Mouse (Mus musculus) forebrain, embryonic 14.5 days (tissue): ENCODE results near the gene Tnfrsf1b. TPM values are rescaled to one million over a fixed set of nuclear protein-coding genes. Genes with fewer than 3 reads are reported as not detected.

Source experiments
- ATAC-seq: fragments of 200-750 bp; cut with Nextera tagmentation; 2 replicates; pipeline ENCODE4 v1.8.0; 2017; ENCODE audit warnings: mild to moderate bottlenecking, moderate library complexity
- DNase-seq: peaks from one replicate; pipeline ENCODE4 v3.0.0-alpha.2; 2015; ENCODE audit warnings: low spot score
- H3K27ac ChIP-seq: fragments of 300-500 bp; sonication (generic); 2 replicates; pipeline ENCODE4 v1.5.1; 2014; ENCODE audit warnings: low read depth, mild to moderate bottlenecking, control low read depth, low read length, moderate library complexity
- H3K27me3 ChIP-seq: fragments of 300-500 bp; sonication (generic); replicated peaks from 2 replicates; pipeline ENCODE4 v1.6.1; 2014; ENCODE audit warnings: low read length, control low read depth, mixed read lengths; ENCODE audit not compliant: control insufficient read depth, insufficient read depth
- H3K36me3 ChIP-seq: fragments of 300-500 bp; sonication (generic); 2 replicates; pipeline ENCODE4 v1.6.1; 2014; ENCODE audit warnings: low read length, control low read depth; ENCODE audit not compliant: control insufficient read depth, insufficient read depth
- H3K4me1 ChIP-seq: fragments of 300-500 bp; sonication (generic); 2 replicates; pipeline ENCODE4 v1.6.1; 2014; ENCODE audit warnings: antibody characterized with exemption, low read length, control low read depth; ENCODE audit not compliant: control insufficient read depth, insufficient read depth
- H3K4me2 ChIP-seq: fragments of 300-500 bp; sonication (generic); 2 replicates; pipeline ENCODE4 v1.6.1; 2014; ENCODE audit warnings: mild to moderate bottlenecking, control low read depth, low read length
- H3K4me3 ChIP-seq: fragments of 300-500 bp; sonication (generic); 2 replicates; pipeline ENCODE4 v1.5.1; 2014; ENCODE audit warnings: low read depth, low read length, control low read depth
- H3K9ac ChIP-seq: fragments of 300-500 bp; sonication (generic); 2 replicates; pipeline ENCODE4 v1.6.1; 2014; ENCODE audit warnings: mild to moderate bottlenecking, low read length, control low read depth, moderate library complexity
- H3K9me3 ChIP-seq: fragments of 300-500 bp; sonication (generic); replicated peaks from 2 replicates; pipeline ENCODE4 v1.6.1; 2016; ENCODE audit warnings: low read length, control low read depth, mixed read lengths; ENCODE audit not compliant: control insufficient read depth
- WGBS: fragments of 180-500 bp; shearing (Covaris S2); extraction: QIAGEN DNeasy Blood & Tissue Kit; methylation state at CpG from one replicate; pipeline ENCODE4 v1.1.7; 2014; 5-methylcytosine and 5-hydroxymethylcytosine counted together
- polyA plus RNA-seq: library from polyadenylated mRNA; unstranded; fragments of >200 nt; fragmentation: Nextera tagmentation; extraction: Ambion mirVana; gene quantifications from 2 replicates; pipeline ENCODE4 v1.2.1, GENCODE M21; 2014

The Tnfrsf1b gene
- 1.9 and 2.6 TPM in 2 replicates for polyA plus RNA-seq

GRCm38 (mm10) chr4:145246173-145247011, at the start of gene Tnfrsf1b:
Tnfrsf1b (minus strand) TSS chr4:145246870.
- H3K4me3 ChIP-seq: peak within 1 kb of the TSS; percentile 31

GRCm38 (mm10) chr4:145295589-145296300, 49.1 kb upstream of the Tnfrsf1b start:
- DNase-seq (peak; percentile 58), ATAC-seq (no peak)
- no peak overlapping the region for H3K4me3 ChIP-seq
- H3K9me3 ChIP-seq: no peaks in the 10 kb centered on the region
- 51% methylated on average over 5 of the region's 5 CpGs for WGBS
- H3K4me1 ChIP-seq: no peaks in the 10 kb centered on the region
- no peak overlapping the region for H3K27ac ChIP-seq
- no peaks in the 10 kb centered on the region for H3K27me3 ChIP-seq
- no peak overlapping the region for H3K9ac ChIP-seq
- no peaks in the 10 kb centered on the region for H3K36me3 ChIP-seq
- no peak overlapping the region for H3K4me2 ChIP-seq

More at GRCm38 (mm10) chr4:145246173-145247011, at the start of gene Tnfrsf1b:
- H3K27me3 ChIP-seq: peaks cover 5% of the 10 kb centered on the region; the same call in 1 of the 2 replicates
- 2% methylated on average over 47 of the region's 47 CpGs for WGBS
- ATAC-seq (peak; percentile 61), DNase-seq (peak; percentile 6)
- H3K9ac ChIP-seq: peak within 1 kb of the TSS; percentile 54
- 0 out of 2 replicates have a peak, but pooled peaks cover 2% of the 10 kb centered on the region for H3K4me1 ChIP-seq
- H3K27ac ChIP-seq: no peak within 1 kb of the TSS
- no peaks in the 10 kb centered on the region for H3K9me3 ChIP-seq
- H3K4me2 ChIP-seq: peak within 1 kb of the TSS; percentile 59
- H3K36me3 ChIP-seq: no peaks in the 10 kb centered on the region

- H3K4me1 ChIP-seq: no peaks in the 10 kb centered on the region
- no peaks in the 10 kb centered on the region for H3K9me3 ChIP-seq
- WGBS: 87% methylated on average over 5 of the region's 5 CpGs
- H3K27ac ChIP-seq: no peak overlapping the region
- no peak overlapping the region for H3K9ac ChIP-seq
- H3K4me3 ChIP-seq: no peak overlapping the region
- no peaks in the 10 kb centered on the region for H3K36me3 ChIP-seq
- H3K4me2 ChIP-seq: no peak overlapping the region
- DNase-seq: no peak
- no peak for ATAC-seq
- no peaks in the 10 kb centered on the region for H3K27me3 ChIP-seq
Measured at GRCm38 (mm10) chr4:145294588-145294987, 47.9 kb upstream of the Tnfrsf1b start.

- peak; percentile 86 for DNase-seq
- Histone ChIP-seq H3K9me3 (no peaks in the 10 kb centered on the region), H3K27ac (no peak overlapping the region), H3K36me3 (no peaks in the 10 kb centered on the region), H3K27me3 (no peaks in the 10 kb centered on the region), H3K9ac (no peak overlapping the region), H3K4me1 (no peaks in the 10 kb centered on the region), H3K4me3 (no peak overlapping the region), H3K4me2 (no peak overlapping the region)
- 47% methylated on average over 4 of the region's 4 CpGs for WGBS
- ATAC-seq: peak; percentile 70
Measured at GRCm38 (mm10) chr4:145286369-145287120, 39.9 kb upstream of the Tnfrsf1b start.

GRCm38 (mm10) chr4:145284675-145285074, 38.0 kb upstream of the Tnfrsf1b start:
- H3K4me2 ChIP-seq: no peak overlapping the region
- ATAC-seq (no peak), DNase-seq (no peak)
- H3K9ac ChIP-seq: no peak overlapping the region
- no peaks in the 10 kb centered on the region for H3K36me3 ChIP-seq
- H3K4me3 ChIP-seq: no peak overlapping the region
- WGBS: 92% methylated on average over 4 of the region's 4 CpGs
- no peaks in the 10 kb centered on the region for H3K27me3 ChIP-seq
- H3K4me1 ChIP-seq: no peaks in the 10 kb centered on the region
- H3K9me3 ChIP-seq: no peaks in the 10 kb centered on the region
- no peak overlapping the region for H3K27ac ChIP-seq

- Histone ChIP-seq H3K27ac (no peak overlapping the region), H3K4me1 (no peaks in the 10 kb centered on the region), H3K27me3 (no peaks in the 10 kb centered on the region), H3K36me3 (no peaks in the 10 kb centered on the region), H3K4me2 (no peak overlapping the region), H3K4me3 (no peak overlapping the region), H3K9ac (no peak overlapping the region), H3K9me3 (no peaks in the 10 kb centered on the region)
- ATAC-seq (no peak), DNase-seq (no peak)
- 73% methylated on average over 6 of the region's 6 CpGs for WGBS
Measured at GRCm38 (mm10) chr4:145283441-145283840, 36.8 kb upstream of the Tnfrsf1b start.

- DNase-seq (no peak), ATAC-seq (no peak)
- Histone ChIP-seq H3K27ac (no peak overlapping the region), H3K4me1 (no peaks in the 10 kb centered on the region), H3K4me3 (no peak overlapping the region), H3K36me3 (no peaks in the 10 kb centered on the region), H3K9ac (no peak overlapping the region), H3K9me3 (no peaks in the 10 kb centered on the region), H3K27me3 (no peaks in the 10 kb centered on the region), H3K4me2 (no peak overlapping the region)
- 92% methylated on average over 6 of the region's 6 CpGs for WGBS
Measured at GRCm38 (mm10) chr4:145280966-145281365, 34.3 kb upstream of the Tnfrsf1b start.

GRCm38 (mm10) chr4:145278724-145279370, 32.2 kb upstream of the Tnfrsf1b start:
- H3K4me1 ChIP-seq: no peaks in the 10 kb centered on the region
- no peak overlapping the region for H3K27ac ChIP-seq
- no peak overlapping the region for H3K9ac ChIP-seq
- H3K9me3 ChIP-seq: no peaks in the 10 kb centered on the region
- no peak for DNase-seq
- H3K4me2 ChIP-seq: no peak overlapping the region
- no peaks in the 10 kb centered on the region for H3K27me3 ChIP-seq
- H3K36me3 ChIP-seq: no peaks in the 10 kb centered on the region
- no peak for ATAC-seq
- no peak overlapping the region for H3K4me3 ChIP-seq
- WGBS: 71% methylated on average over 3 of the region's 3 CpGs
